Mouse (Mus musculus) C2C12 (cell line): ENCODE results near the gene Rnf227. TPM values are rescaled to one million over a fixed set of nuclear protein-coding genes. Genes with fewer than 3 reads are reported as not detected.

ENCODE experiments used
- H3K27me3 ChIP-seq: one replicate; pipeline ENCODE4 v1.6.1; 2011; ENCODE audit not compliant: control insufficient read depth, insufficient read depth, insufficient read length
- H3K36me3 ChIP-seq: one replicate; pipeline ENCODE4 v1.6.1; 2011; ENCODE audit not compliant: control insufficient read depth, insufficient read depth
- H3K4me3 ChIP-seq: one replicate; pipeline ENCODE4 v1.5.1; 2011; ENCODE audit warnings: mild to moderate bottlenecking, control low read depth; ENCODE audit not compliant: poor library complexity, insufficient read depth, severe bottlenecking
- H3K79me2 ChIP-seq: one replicate; pipeline ENCODE4 v1.6.1; 2011; ENCODE audit not compliant: control insufficient read depth, insufficient read depth
- H3K79me3 ChIP-seq: one replicate; pipeline ENCODE4 v1.6.1; 2011; ENCODE audit warnings: low read depth, control low read depth
- H3ac ChIP-seq: one replicate; pipeline ENCODE3; 2011; ENCODE audit warnings: low read depth; ENCODE audit not compliant: control insufficient read depth, insufficient read length
- CEBPB ChIP-seq: IDR thresholded peaks from one replicate; pipeline ENCODE4 v1.6.1; 2011; ENCODE audit warnings: low read depth, mild to moderate bottlenecking, control low read depth, moderate library complexity
- CTCF ChIP-seq: IDR thresholded peaks from one replicate; pipeline ENCODE4 v1.5.1; 2011; ENCODE audit not compliant: control insufficient read depth, insufficient read depth, insufficient read length
- FOSL1 ChIP-seq: IDR thresholded peaks from one replicate; pipeline ENCODE4 v1.8.0; 2011; ENCODE audit warnings: mild to moderate bottlenecking, low read length; ENCODE audit not compliant: poor library complexity, insufficient read depth, severe bottlenecking
- MAX ChIP-seq: IDR thresholded peaks from one replicate; pipeline ENCODE4 v1.6.1; 2011; ENCODE audit warnings: mild to moderate bottlenecking, control low read depth
- MYOD1 ChIP-seq: IDR thresholded peaks from one replicate; pipeline ENCODE4 v1.6.1; 2011; ENCODE audit warnings: low read depth; ENCODE audit not compliant: control insufficient read depth, insufficient read length
- MYOG ChIP-seq: IDR thresholded peaks from one replicate; pipeline ENCODE4 v1.6.1; 2011; ENCODE audit not compliant: control insufficient read depth, insufficient read length; ENCODE audit errors: extremely low read depth
- USF1 ChIP-seq: IDR thresholded peaks from one replicate; pipeline ENCODE4 v1.6.1; 2011; ENCODE audit warnings: low read depth, mild to moderate bottlenecking, control low read depth, moderate library complexity
- long read RNA-seq, 2 experiments: library from polyadenylated mRNA; unstranded; transcript quantifications; one replicate each; pipeline ENCODE4 v2.0.0; 2019 to 2020
- polyA plus RNA-seq: library from polyadenylated mRNA; unstranded; fragments of >200 nt; fragmentation: generic; extraction: Trizol; gene quantifications from one replicate; pipeline ENCODE4 v1.2.1, GENCODE M21; 2012; ENCODE audit warnings: missing spikeins

Gene Rnf227
- polyA plus RNA-seq: 3.9 TPM
- long read RNA-seq, experiment 1, partial matches to known transcripts: 0 of 2 reads
- long read RNA-seq, experiment 1, other reads (novel, unspliced or antisense): 1 of 2 reads
- long read RNA-seq, experiment 2, transcript Rnf227-201 (2 exons, 2,081 nt): major isoform, 10 of 10 reads
- long read RNA-seq, experiment 2, partial matches to known transcripts: 0 of 10 reads
- long read RNA-seq, experiment 2, other reads (novel, unspliced or antisense): 0 of 10 reads

GRCm38 (mm10) chr11:69340161-69341131, at the start of gene Rnf227:
Gene Rnf227, plus strand, starts transcription at chr11:69340461.
- Histone ChIP-seq H3K79me3 (no peaks in the 10 kb centered on the region), H3ac (peak within 1 kb of the TSS; percentile 61), H3K27me3 (no peaks in the 10 kb centered on the region), H3K79me2 (no peaks in the 10 kb centered on the region), H3K4me3 (no peak within 1 kb of the TSS), H3K36me3 (peaks cover 23% of the 10 kb centered on the region)
- TF ChIP-seq MAX (peak; percentile 46), USF1 (peak; percentile 84), MYOG (no peak)

DNA sequence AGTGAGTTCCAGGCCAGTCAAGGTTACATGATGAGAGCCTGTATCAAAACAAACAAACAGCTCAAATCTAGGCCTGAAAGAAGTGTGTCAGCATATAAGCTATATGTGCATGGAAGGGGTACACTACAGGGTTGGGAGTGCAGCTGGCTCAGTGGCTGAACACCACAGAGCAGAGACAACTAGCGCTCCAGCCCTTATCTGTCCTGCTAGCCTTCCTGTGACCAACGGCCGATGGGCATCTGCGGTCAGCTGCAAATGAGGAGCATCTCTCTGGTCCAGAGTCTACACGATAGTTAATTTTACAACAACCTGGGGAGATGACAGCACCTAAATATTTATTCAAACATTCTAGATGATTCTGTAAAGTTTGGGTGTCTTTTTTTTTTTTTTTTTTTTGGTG, 49.1 kb upstream of the Rnf227 start:
- TF ChIP-seq CEBPB (no peak), FOSL1 (no peak), CTCF (no peak), USF1 (no peak), MYOG (no peak), MYOD1 (no peak), MAX (no peak)
- Histone ChIP-seq H3K27me3 (no peaks in the 10 kb centered on the region), H3K4me3 (no peak overlapping the region), H3K79me3 (no peaks in the 10 kb centered on the region), H3K36me3 (no peaks in the 10 kb centered on the region), H3ac (no peak overlapping the region), H3K79me2 (no peaks in the 10 kb centered on the region)

DNA sequence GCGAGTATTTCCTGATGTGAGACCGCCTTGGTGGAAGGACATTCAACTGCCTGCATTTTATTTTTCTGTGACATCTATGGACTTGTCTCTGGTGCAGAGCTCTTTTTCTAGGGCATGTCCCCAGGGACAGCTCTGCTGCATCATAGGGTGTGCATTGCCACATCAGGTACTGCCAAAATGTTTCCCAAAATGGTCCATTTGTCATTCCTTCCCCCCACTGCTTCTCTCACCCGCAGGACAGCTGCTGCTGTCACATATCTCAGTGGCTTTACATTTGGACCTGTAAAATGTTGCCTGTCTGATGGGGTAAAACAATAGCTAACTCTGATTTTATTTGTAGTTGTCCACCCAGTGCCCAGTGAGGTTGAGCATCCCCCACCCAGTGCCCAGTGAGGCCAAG, 45.0 kb upstream of the Rnf227 start:
- H3K79me2 ChIP-seq: no peaks in the 10 kb centered on the region
- no peaks in the 10 kb centered on the region for H3K27me3 ChIP-seq
- H3K4me3 ChIP-seq: no peak overlapping the region
- no peak overlapping the region for H3ac ChIP-seq
- TF ChIP-seq CEBPB (peak; percentile 58), FOSL1 (no peak), MYOD1 (peak; percentile 97)
- no peaks in the 10 kb centered on the region for H3K79me3 ChIP-seq
- H3K36me3 ChIP-seq: peaks cover 25% of the 10 kb centered on the region

DNA sequence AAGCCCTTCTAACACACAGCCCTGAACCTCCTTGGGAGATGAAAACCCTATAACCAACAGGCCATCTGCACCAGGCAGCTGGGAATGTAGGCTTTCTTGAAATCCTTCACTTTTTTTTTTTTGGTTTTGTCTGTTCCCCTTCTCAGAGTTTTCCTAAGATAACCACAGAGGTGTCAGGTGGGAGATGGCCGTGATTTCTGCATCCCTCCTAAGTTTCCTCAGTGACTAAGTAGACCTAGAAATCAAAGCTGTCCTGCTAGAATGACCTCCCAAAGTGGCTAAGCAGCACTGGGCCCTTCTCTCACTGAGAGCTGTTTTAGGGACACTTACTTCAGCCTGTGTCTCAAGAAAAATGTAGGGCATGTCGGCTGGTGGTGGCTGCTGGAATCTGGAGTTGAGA, 42.5 kb upstream of the Rnf227 start:
- H3K36me3 ChIP-seq: peaks cover 42% of the 10 kb centered on the region
- no peak overlapping the region for H3K4me3 ChIP-seq
- H3K79me3 ChIP-seq: no peaks in the 10 kb centered on the region
- H3K27me3 ChIP-seq: no peaks in the 10 kb centered on the region
- TF ChIP-seq MYOD1 (no peak), FOSL1 (no peak), MYOG (no peak), USF1 (no peak), CEBPB (no peak), MAX (no peak), CTCF (no peak)
- no peaks in the 10 kb centered on the region for H3K79me2 ChIP-seq
- H3ac ChIP-seq: no peak overlapping the region

DNA sequence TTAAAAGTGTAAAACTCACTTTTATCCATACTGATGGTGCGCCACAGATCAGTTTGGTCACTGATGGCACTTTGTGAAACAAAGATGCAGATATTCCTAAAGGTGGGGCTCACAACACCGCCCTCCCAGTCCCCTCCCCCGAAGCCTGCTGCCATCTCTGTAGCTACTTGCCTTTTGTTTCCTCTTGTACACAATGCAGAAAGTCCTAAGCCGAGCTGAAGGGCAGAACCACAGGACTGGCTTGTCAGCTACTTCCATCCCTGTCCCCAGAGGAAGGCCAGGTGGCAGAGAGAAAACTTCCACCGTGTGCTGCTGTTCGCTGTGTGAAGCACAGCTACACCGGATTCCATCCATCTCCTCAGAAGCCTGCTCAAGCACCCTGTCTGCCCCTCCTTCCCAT, 42.0 kb upstream of the Rnf227 start:
- H3K36me3 ChIP-seq: peaks cover 47% of the 10 kb centered on the region
- TF ChIP-seq MYOG (no peak), FOSL1 (no peak), MAX (no peak), CEBPB (no peak), CTCF (no peak), MYOD1 (no peak), USF1 (no peak)
- H3K27me3 ChIP-seq: no peaks in the 10 kb centered on the region
- no peaks in the 10 kb centered on the region for H3K79me3 ChIP-seq
- H3ac ChIP-seq: no peak overlapping the region
- H3K4me3 ChIP-seq: no peak overlapping the region
- H3K79me2 ChIP-seq: no peaks in the 10 kb centered on the region
